Mouse (Mus musculus) kidney, postnatal 4 days (tissue): ENCODE data around the gene Krtcap2.

Source experiments
- DNase-seq, 2 experiments: peaks; one replicate each; pipeline ENCODE4 v3.0.0; 2021; ENCODE audit warnings: mixed read lengths in 2 of 2

Gene Krtcap2

DNA sequence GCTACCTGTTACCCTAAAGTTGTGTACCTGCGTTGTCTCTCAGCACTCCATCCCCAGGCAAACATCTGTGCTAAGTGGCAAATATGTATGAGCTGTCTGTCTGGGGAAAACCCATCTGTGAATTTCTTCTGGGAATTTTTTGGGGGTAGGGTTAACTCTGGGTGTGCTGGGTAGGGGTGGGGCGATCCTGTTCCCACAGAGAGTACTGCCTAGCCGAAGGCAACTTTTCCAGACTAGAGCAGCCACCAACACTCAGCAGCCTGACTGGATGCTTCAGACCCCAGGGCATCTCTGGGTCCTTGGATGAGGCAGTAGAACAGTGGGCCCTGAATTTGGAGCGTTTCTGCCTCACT, 36.5 kb downstream of the Krtcap2 start:
- no peak for DNase-seq

GRCm38 (mm10) chr3:89284261-89284660, 38.5 kb downstream of the Krtcap2 start:
- no peak for DNase-seq

DNA sequence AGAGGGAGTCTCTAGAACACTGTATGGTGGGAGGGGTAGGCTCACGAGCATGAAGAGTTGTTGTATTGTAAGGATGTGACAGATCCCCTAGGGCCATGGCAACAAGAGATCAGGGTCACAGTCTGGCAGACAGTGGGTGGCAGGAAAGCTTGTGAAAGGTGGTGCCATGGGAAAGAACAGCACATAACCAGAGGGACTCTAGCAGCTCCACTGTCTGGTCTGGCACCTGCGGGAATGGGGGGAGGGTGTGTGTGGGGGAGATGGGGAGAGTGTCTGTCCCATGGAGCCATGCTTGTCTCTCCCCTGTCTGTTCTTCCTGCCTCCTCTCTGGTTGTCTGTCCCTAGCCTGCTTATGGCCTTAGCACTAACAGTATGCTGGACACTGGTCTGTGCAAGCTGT, 39.8 kb downstream of the Krtcap2 start:
- no peak for DNase-seq

DNA sequence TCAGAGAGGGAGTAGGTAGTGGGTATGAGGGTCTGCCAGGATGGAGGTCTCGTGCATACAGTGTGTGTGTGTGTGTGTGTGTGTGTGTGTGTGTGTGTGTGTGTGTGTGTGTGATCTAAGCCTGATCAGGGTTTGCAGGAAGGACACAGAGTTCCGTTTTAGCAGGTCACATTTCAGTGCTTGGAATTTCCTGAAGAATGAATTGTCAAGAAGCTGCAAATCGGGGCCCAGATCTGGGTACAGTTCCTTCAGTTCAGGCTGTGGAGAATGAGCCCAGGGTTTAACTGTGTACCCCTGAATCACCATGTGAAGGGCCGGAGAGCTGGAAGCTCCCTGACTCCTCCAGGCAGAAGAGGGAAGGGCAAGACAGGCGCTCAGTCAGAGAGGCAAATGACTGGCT, 41.5 kb downstream of the Krtcap2 start:
- DNase-seq, result no peak

GRCm38 (mm10) chr3:89288503-89288928, 42.8 kb downstream of the Krtcap2 start:
- peak; percentile 21 to 50 for DNase-seq

- no peak for DNase-seq
Measured at GRCm38 (mm10) chr3:89291874-89292273, 46.1 kb downstream of the Krtcap2 start.

GRCm38 (mm10) chr3:89292303-89292702, 46.5 kb downstream of the Krtcap2 start:
- DNase-seq, result no peak

DNA sequence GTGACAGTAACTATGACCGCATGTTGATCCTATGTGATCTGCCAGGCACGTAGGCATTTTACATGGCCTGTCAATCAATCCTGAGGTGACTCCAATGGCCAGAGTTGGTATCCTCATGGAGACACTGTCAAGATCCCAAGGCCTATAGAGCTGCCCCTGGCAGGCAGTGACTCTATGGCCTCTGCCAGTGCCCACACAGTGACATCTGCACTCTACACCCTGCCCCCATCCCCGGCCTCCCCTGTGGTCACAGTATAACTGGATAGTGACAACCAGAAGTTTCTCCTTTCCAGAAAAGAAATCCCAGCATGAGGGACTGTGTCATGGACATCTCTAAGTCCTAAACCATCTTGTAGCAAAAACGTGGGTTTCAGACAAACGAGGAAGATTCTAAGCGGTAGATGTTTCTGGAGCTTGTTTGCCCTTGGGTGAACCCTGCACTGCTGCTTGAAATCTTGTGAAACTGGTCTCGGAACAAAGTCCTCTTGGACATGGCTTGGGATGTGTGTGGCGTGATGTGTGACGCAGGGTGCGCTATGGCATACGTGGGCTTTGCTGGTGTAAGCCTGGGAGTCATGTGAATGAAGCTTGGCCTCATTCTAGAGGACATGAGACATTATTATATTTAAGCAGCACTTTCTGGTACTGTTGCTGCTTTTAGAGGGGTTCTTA, 47.6 kb downstream of the Krtcap2 start:
- no peak for DNase-seq

DNA sequence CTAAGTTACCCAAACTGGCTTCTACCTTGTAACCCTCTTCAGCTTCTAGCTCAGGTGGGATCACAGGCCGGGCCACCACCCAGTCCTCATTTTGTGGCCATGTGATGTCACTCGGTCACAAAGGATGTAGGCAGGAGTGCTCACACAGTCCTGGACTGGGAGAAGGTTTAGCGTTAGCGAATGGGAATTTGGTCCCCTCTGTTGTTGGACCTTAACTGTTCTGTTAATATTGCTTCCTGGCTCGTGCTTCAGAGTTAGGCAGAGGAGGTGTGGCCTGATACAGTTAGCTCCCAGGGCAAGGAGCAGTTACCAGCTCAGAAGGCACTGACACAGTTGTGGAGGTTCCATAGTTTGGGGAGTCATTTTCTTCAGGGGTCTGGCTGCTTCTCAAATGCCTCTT, 48.4 kb downstream of the Krtcap2 start:
- no peak for DNase-seq

DNA sequence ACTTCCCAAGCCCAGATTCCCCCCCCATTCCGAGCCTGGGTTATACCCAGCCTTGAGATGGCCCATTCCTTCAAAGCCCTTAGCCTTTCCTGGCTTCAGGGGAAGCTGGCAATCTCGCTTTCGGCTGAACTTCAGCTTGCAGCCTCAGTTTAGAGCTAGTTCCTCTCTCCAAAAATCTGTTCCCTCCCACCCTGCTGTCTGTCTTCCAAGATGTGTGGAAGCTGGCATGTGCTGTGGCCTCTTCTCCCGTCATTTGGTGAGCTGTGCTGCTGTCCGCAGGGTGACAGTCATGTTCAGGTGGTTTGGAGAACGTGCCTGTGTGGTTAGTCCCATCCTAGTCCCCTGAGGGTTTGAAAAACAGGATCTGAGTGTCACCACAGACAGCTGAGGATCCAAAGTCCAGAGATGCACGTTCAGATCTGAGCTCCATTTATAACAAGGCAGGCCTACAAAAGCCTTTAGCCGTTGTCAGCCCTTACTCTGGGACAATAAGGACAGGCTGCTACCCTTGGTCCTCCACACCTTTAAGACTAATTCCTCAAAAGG, 50.0 kb downstream of the Krtcap2 start:
- no peak for DNase-seq

GRCm38 (mm10) chr3:89296761-89297396, 51.1 kb downstream of the Krtcap2 start:
- DNase-seq, result no peak

GRCm38 (mm10) chr3:89298908-89299307, 53.1 kb downstream of the Krtcap2 start:
- DNase-seq, result no peak

- DNase-seq, result peak; percentile 62 to 73
Measured at GRCm38 (mm10) chr3:89299499-89299898, 53.7 kb downstream of the Krtcap2 start.
